Mouse (Mus musculus) ES-Bruce4 (cell line): ENCODE measurements around the gene Ric8b.

Source experiments
- CTCF ChIP-seq: IDR thresholded peaks from one replicate; pipeline ENCODE4 v1.8.1; 2011; ENCODE audit warnings: low read depth, low read length
- POLR2A ChIP-seq: IDR thresholded peaks from one replicate; pipeline ENCODE4 v1.8.1; 2011; ENCODE audit warnings: low read length; ENCODE audit not compliant: insufficient read depth

- TF ChIP-seq POLR2A = no peak
- no peak for TF ChIP-seq CTCF
Measured at GRCm38 (mm10) chr10:84910194-84910593, 7.2 kb upstream of the Ric8b start.
